In the genomic region with DNA sequence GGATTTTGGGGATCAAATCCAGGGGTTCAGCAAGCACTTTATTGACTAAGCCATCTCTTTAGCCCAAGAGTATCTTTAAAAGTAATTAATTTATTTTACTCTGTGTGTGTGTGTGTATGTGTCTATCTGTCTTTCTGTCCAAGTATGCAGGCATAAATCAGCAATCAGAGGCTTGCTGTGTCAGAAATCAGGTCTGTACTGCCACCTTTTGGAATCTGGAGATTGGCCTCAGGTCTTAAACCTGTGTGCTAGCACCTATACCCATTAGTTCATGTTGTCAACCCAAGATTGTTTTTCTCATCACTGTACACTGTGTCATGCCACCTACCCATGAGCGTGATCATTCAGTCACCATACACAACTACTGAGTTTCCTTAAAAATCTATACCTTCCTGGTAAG, we compare ENCODE assay signal across 16 mouse cellular contexts. TPM values are rescaled to one million over a fixed set of nuclear protein-coding genes. Genes with fewer than 3 reads are reported as not detected.
"Had no signal": no experiment of that assay in that cellular context is flagged by ENCODE, and none has a peak within 500 bp of the region (broad histone marks: within the 10 kb centered on the region; RNA-seq: fewer than 3 reads in every experiment).

No protein-coding gene starts in this region.

RNA-seq across cellular contexts. Expression of gene Gm14085, which starts 45.0 kb away (rescaled TPM):
- total RNA-seq: layer of hippocampus, postnatal 10 days; layer of hippocampus, postnatal 36 days; left cerebral cortex, adult 2 months; left cerebral cortex, postnatal 10 days; left cerebral cortex, postnatal 36 days; liver, adult 2 months had no signal
- polyA plus RNA-seq: limb, embryonic 11.5 days; limb, embryonic 14.5 days; liver, adult 2 months; liver, embryonic 13.5 days; lung, embryonic 16.5 days; midbrain, embryonic 11.5 days; midbrain, embryonic 14.5 days; midbrain, postnatal 0 days; neural tube, embryonic 12.5 days; neural tube, embryonic 15.5 days; urinary bladder, adult 2 months had no signal
